Mouse (Mus musculus): ENCODE data around the gene Pate3. TPM values are rescaled to one million over a fixed set of nuclear protein-coding genes. Genes with fewer than 3 reads are reported as not detected.

The Pate3 gene
- not detected in 2 replicates for polyA plus RNA-seq (2012; rRNA removed)

GRCm38 (mm10) chr9:35648102-35648501, at the start of gene Pate3:
Gene Pate3, minus strand, starts transcription at chr9:35648202.

GRCm38 (mm10) chr9:35687013-35687412, 39.0 kb upstream of the Pate3 start, which contains the start of gene Pate1:
Gene Pate1, minus strand, starts transcription at chr9:35687390.

GRCm38 (mm10) chr9:35611841-35612240, 36.2 kb downstream of the Pate3 start, which contains the start of gene Pate4:
Gene Pate4, minus strand, starts transcription at chr9:35611941.

Other genes with a start within 250 kb of the Pate3 start
- gene Cdon, start 227.1 kb downstream of the Pate3 start, polyA plus RNA-seq (2012; rRNA removed) = 31.8 and 35.3 TPM in 2 replicates
- not detected in 2 replicates for gene Gm1113, start 129.9 kb downstream of the Pate3 start, polyA plus RNA-seq (2012; rRNA removed)
- 11.2 and 11.4 TPM in 2 replicates for gene Ddx25, start 89.7 kb downstream of the Pate3 start, polyA plus RNA-seq (2012; rRNA removed)
- gene Pus3, start 89.6 kb downstream of the Pate3 start, polyA plus RNA-seq (2012; rRNA removed) = 19.5 and 22.1 TPM in 2 replicates
- 1.4 and 1.5 TPM in 2 replicates for gene Pate2, start 77.9 kb downstream of the Pate3 start, polyA plus RNA-seq (2012; rRNA removed)
- 12.2 and 16.0 TPM in 2 replicates for gene Hyls1, start 77.8 kb downstream of the Pate3 start, polyA plus RNA-seq (2012; rRNA removed)
- not detected in 2 replicates for gene Pate4, start 36.3 kb downstream of the Pate3 start, polyA plus RNA-seq (2012; rRNA removed)
- not detected in 2 replicates for gene Pate1, start 39.2 kb upstream of the Pate3 start, polyA plus RNA-seq (2012; rRNA removed)
- not detected in 2 replicates for gene Gm17677, start 92.8 kb upstream of the Pate3 start, polyA plus RNA-seq (2012; rRNA removed)
- not detected in 2 replicates for gene Gm17727, start 129.9 kb upstream of the Pate3 start, polyA plus RNA-seq (2012; rRNA removed)
- gene Gm27235, start 141.9 kb upstream of the Pate3 start, polyA plus RNA-seq (2012; rRNA removed) = not detected in 2 replicates
- not detected in 2 replicates for gene D730048I06Rik, start 141.9 kb upstream of the Pate3 start, polyA plus RNA-seq (2012; rRNA removed)
- gene 9230110F15Rik, start 195.9 kb upstream of the Pate3 start, polyA plus RNA-seq (2012; rRNA removed) = not detected in 2 replicates

Data from central nervous system, embryonic 14 days (tissue).